Mouse (Mus musculus) kidney, adult 2 months (tissue): Measurements from ENCODE around the gene Nek4. TPM values are rescaled to one million over a fixed set of nuclear protein-coding genes. Genes with fewer than 3 reads are reported as not detected.

Experiments used
- DNase-seq: peaks from one replicate; pipeline ENCODE4 v3.0.0; 2021
- H3K27ac ChIP-seq: fragments of 200-500 bp; 2 replicates; pipeline ENCODE4 v1.5.1; 2012; ENCODE audit warnings: low read depth, low read length, control low read depth, inconsistent platforms; ENCODE audit not compliant: insufficient read depth
- H3K27me3 ChIP-seq: fragments of 200-500 bp; replicated peaks from 2 replicates; pipeline ENCODE4 v1.6.1; 2012; ENCODE audit warnings: mild to moderate bottlenecking, moderate library complexity, low read length, inconsistent platforms; ENCODE audit not compliant: control insufficient read depth, insufficient read depth
- H3K36me3 ChIP-seq: fragments of 200-500 bp; 2 replicates; pipeline ENCODE4 v1.6.1; 2012; ENCODE audit warnings: mild to moderate bottlenecking, moderate library complexity, low read length, inconsistent platforms; ENCODE audit not compliant: control insufficient read depth, insufficient read depth
- H3K4me1 ChIP-seq: fragments of 200-500 bp; 2 replicates; pipeline ENCODE4 v1.6.1; 2011; ENCODE audit warnings: low read length; ENCODE audit not compliant: control insufficient read depth, insufficient read depth
- H3K4me3 ChIP-seq: fragments of 200-500 bp; 2 replicates; pipeline ENCODE4 v1.5.1; 2011; ENCODE audit warnings: mild to moderate bottlenecking, low read depth, low read length, control low read depth; ENCODE audit not compliant: insufficient read depth
- CTCF ChIP-seq: fragments of 200-500 bp; conservative IDR thresholded peaks from 2 replicates; pipeline ENCODE4 v1.5.1; 2011; ENCODE audit warnings: low read depth, mild to moderate bottlenecking, control low read depth, low read length, moderate library complexity, mixed read lengths; ENCODE audit not compliant: insufficient read depth, insufficient read length
- POLR2A ChIP-seq: fragments of 200-500 bp; IDR thresholded peaks from one replicate; pipeline ENCODE4 v1.6.1; 2011; ENCODE audit warnings: low read depth, low read length, control low read depth
- WGBS: fragments of 180-500 bp; shearing (Covaris S2); methylation state at CpG from one replicate; pipeline ENCODE4 v1.1.7; 2018; 5-methylcytosine and 5-hydroxymethylcytosine counted together
- polyA plus RNA-seq: library from polyadenylated mRNA; depleted of rRNA; stranded (reverse); fragments of >200 nt; gene quantifications from 2 replicates; pipeline ENCODE4 v1.2.3, GENCODE M21; 2012

Gene Nek4
- polyA plus RNA-seq, 1 experiment, result 6.2 TPM

DNA sequence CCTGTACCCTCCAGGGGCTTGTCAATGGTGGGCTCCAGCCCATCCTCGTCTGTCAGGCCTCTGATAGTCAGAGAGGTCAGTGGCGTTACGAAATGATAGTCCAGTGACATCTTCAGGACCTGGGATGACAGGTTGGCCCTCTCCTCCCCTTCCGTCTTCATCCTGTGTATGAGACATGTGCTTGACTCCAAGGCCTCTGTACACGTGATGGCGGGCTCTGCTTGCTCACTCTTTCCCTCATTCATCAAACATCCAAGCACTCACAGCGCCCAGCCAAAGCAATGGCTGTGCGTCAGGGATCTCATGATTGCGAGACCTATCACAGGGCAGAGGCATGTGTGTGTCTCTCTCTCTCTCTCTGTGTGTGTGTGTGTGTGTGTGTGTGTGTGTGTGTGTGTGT is 17.8 kb upstream of the Nek4 start:
- Histone ChIP-seq H3K36me3 (no peaks in the 10 kb centered on the region), H3K4me1 (no peaks in the 10 kb centered on the region), H3K4me3 (no peak overlapping the region), H3K27ac (no peak overlapping the region), H3K27me3 (no peaks in the 10 kb centered on the region)
- DNase-seq, result no peak
- 87% methylated on average over 9 of the region's 9 CpGs for WGBS
- TF ChIP-seq POLR2A, result no peak
- TF ChIP-seq CTCF, result no peak

DNA sequence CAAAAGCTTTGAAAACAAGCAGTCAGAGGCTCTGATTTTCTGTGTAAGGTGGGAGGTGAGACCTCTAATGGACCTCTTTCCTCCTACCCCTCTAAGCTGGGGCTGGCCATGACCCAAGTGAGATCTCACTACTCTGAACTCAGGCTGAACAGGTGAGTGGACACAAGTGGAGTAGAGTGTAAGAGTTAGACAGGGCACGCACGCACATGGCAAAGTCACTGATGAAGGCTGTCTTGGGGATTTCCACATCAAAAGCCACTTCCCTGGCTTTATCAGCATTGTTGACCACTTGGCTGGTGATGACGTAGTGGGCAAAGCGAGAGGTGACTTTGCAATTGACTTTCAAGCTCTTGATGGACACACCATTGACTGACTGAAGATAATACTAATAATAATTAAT is 8.9 kb upstream of the Nek4 start:
- WGBS, result 98% methylated on average over 4 of the region's 4 CpGs
- Histone ChIP-seq H3K27me3 (no peaks in the 10 kb centered on the region), H3K27ac (no peak overlapping the region), H3K4me1 (peaks cover 3% of the 10 kb centered on the region; the same call in 1 of the 2 replicates), H3K36me3 (no peaks in the 10 kb centered on the region), H3K4me3 (no peak overlapping the region)
- TF ChIP-seq POLR2A (no peak), CTCF (no peak)
- no peak for DNase-seq

GRCm38 (mm10) chr14:30943038-30943437 is 8.1 kb upstream of the Nek4 start, which contains the start of gene Itih1:
Gene Itih1 (minus strand): TSS chr14:30943289.
- Histone ChIP-seq H3K4me3 (0 out of 2 replicates have a peak within 1 kb of the TSS, but pooled peaks have one; percentile 24), H3K36me3 (no peaks in the 10 kb centered on the region), H3K4me1 (peaks cover 3% of the 10 kb centered on the region; the same call in 1 of the 2 replicates), H3K27me3 (no peaks in the 10 kb centered on the region), H3K27ac (no peak within 1 kb of the TSS; the same call in 1 of the 2 replicates)
- TF ChIP-seq CTCF, result no peak
- no peak for TF ChIP-seq POLR2A
- 47% methylated on average over 7 of the region's 7 CpGs for WGBS
- DNase-seq, result peak; percentile 63

DNA sequence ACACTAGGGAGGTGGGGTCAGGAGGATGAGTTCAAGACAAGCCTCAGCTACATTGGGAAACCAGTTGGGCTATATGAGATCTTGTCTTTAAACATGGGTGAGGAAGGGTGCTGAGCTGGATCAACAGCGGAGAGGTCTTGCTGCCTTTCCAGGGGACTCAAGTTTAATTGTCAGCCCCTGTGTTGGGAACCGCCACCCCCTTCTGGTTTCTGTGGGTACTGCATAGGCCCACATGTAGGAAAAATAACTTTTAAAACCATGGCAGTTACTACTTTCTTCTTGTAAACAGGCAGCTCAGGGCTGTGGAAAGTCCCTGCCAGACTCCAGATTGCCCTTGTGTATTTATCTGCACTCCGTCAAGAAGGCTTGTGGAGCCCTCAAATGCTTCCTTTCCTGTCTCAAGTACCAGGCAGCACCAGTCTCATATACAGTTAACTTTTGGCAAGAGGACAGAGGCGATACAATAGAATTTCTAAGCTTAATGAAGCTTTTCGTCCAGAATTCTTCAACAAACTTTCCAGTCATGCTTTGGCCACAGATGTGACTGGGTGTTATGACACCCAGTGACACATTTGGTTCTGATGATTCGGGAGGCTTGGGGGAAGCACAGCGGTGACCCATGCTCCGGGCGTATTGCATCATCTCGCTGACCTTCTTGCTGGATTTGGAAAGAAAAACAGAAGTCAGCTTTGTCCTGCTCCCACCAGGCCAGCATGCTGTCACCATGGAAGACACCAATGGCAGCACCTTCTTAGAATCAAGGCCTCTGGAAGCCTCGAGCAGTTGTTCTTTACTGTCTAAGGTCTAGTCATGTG is 7.1 kb upstream of the Nek4 start:
- WGBS, result 63% methylated on average over 11 of the region's 11 CpGs
- H3K4me1 ChIP-seq, result peaks cover 3% of the 10 kb centered on the region; the same call in 1 of the 2 replicates
- H3K4me3 ChIP-seq, result no peak overlapping the region
- no peaks in the 10 kb centered on the region for H3K27me3 ChIP-seq
- peak; percentile 54 for DNase-seq
- no peak overlapping the region for H3K27ac ChIP-seq
- TF ChIP-seq CTCF (peak; percentile 56), POLR2A (no peak)
- no peaks in the 10 kb centered on the region for H3K36me3 ChIP-seq

GRCm38 (mm10) chr14:30944745-30945144 is 6.4 kb upstream of the Nek4 start:
- peaks cover 3% of the 10 kb centered on the region; the same call in 1 of the 2 replicates for H3K4me1 ChIP-seq
- no peak overlapping the region for H3K27ac ChIP-seq
- peak; percentile 44 for DNase-seq

GRCm38 (mm10) chr14:30949986-30950385 is 1.2 kb upstream of the Nek4 start:
- no peak for DNase-seq
- WGBS, result 95% methylated on average over 10 of the region's 10 CpGs
- no peak overlapping the region for H3K27ac ChIP-seq

More at GRCm38 (mm10) chr14:30944745-30945144, 6.4 kb upstream of the Nek4 start:
- H3K36me3 ChIP-seq, result no peaks in the 10 kb centered on the region
- WGBS, result 80% methylated on average over 2 of the region's 2 CpGs
- no peak overlapping the region for H3K4me3 ChIP-seq
- no peaks in the 10 kb centered on the region for H3K27me3 ChIP-seq
- TF ChIP-seq CTCF (no peak), POLR2A (no peak)

GRCm38 (mm10) chr14:30958517-30958916 is 7.3 kb downstream of the Nek4 start:
- peaks cover 2% of the 10 kb centered on the region; the same call in 1 of the 2 replicates for H3K36me3 ChIP-seq
- DNase-seq, result no peak
- H3K4me3 ChIP-seq, result no peak overlapping the region
- no peaks in the 10 kb centered on the region for H3K27me3 ChIP-seq
- peaks cover 3% of the 10 kb centered on the region; the same call in 1 of the 2 replicates for H3K4me1 ChIP-seq
- no peak overlapping the region for H3K27ac ChIP-seq
- 83% methylated on average over 2 of the region's 2 CpGs for WGBS
- TF ChIP-seq POLR2A (no peak), CTCF (no peak)

More at GRCm38 (mm10) chr14:30949986-30950385, 1.2 kb upstream of the Nek4 start:
- Histone ChIP-seq H3K36me3 (no peaks in the 10 kb centered on the region), H3K27me3 (no peaks in the 10 kb centered on the region), H3K4me3 (no peak overlapping the region), H3K4me1 (peaks cover 3% of the 10 kb centered on the region; the same call in 1 of the 2 replicates)
- TF ChIP-seq POLR2A (no peak), CTCF (no peak)
